Mouse (Mus musculus): Measurements from ENCODE around the gene Duxbl3.
"Not testable (repeated sequence)": the region's sequence is repeated elsewhere in the genome, so short reads cannot be mapped to it uniquely, and the experiment has no call there.

The Duxbl3 gene

DNA sequence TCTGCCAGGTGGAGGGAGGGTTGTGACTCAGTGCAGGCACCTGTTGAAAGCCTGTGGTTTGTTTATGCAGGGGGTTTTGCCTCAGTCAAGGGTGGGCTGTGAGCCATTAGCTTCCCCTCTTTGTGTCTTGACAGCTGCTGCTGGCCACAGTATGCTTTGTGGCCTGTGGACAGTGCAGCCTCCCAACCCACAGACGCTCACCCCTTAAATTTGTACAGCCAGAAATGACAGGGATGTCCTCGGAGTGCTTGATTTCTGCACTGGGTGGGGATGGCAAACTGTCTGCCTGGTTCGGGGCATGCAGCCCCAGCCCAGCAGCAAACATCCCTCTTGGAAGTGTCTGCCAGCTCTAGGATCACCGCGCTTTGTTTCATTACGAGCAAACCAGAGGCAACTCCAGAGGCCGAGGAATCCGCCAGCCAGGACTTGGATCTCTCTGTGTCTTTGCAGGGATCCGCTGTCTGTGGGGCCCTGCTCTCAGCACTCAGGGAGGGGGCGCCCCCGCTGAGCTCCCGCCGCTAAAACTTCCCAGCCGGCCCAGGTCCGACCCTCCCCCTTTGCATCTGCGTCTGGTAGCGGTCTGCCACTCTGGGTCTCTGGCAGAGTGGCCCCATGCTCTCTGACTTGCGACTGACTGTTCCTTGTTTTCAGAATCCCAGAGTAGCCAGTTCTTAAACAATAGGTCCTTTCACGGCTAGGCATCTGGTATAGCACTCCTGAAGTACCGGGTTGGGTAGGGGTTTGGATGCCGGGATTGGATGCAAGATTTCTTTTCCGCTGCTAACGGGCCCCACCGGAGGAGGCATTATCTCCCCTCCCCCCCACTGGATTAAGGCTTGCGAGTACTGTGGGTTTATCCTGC lies at the start of gene Duxbl3:
Gene Duxbl3, plus strand, starts transcription at position 207 of the 862 bp plus-strand sequence.
- not testable (repeated sequence) for DNase-seq (ENCODE audit: low spot score)

GRCm38 (mm10) chr14:26216233-26217000 lies 41.3 kb upstream of the Duxbl3 start:
- DNase-seq (ENCODE audit: low spot score): not testable (repeated sequence)

DNA sequence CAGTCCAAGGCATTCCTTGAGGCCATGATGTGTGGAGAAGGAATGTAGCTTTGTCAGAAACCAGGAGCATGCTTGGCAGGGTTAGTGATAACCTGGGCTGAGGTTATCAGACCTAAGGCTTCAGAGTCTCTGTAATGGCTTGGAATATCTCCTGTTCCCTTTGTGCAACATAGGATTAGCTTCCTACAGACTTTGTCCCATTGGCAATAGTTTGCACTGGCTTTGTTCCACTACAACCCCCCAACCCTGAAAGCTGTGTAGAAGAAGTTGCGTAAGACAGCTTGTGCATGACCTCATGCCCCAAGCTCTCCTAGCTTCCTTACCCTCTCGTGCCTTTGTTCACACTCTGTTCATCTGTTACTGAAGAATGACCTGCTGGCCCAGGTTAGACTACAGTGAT lies 20.6 kb upstream of the Duxbl3 start:
- DNase-seq (ENCODE audit: low spot score): not testable (repeated sequence)

DNA sequence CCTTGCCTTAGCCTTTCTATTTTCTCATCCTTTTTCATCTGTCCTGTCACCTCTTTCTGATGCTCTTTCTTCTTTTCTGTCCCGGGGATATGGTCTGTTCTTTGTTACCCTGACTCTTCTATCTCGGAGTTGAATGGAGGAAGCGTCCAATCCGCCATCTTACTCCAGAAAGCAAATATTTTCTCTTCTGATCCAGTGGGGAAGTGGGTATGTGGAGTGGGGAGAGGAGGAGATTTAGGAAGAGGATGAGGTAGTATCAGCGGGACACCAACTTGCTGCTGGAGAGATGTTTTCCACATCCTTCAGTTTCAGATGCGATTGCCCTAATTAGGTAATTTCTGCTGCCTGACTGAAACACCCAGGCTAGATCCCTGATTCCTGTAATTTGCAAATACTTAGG lies 967 bp downstream of the Duxbl3 start:
- DNase-seq (ENCODE audit: low spot score): not testable (repeated sequence)

DNA sequence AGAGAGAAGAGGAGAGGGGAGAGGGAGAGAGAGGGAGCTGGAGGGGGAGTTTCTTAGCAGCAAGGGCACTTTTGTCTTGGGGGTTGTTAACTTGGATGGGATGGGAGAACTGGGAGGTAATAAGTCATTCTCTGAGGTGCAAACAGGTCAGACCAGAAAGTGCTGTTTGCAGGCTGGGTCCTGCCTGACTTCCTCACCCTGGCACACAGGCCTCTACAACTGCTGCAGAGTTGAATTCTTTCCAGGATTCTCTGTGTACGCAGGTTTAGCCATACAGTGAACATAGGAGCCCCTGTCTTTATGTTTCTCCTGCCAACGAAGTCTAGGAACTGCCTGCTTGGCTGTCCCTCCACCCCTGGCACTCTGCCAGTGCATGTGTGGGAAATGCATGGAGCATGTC lies 29.0 kb downstream of the Duxbl3 start:
- not testable (repeated sequence) for DNase-seq (ENCODE audit: low spot score)

DNA sequence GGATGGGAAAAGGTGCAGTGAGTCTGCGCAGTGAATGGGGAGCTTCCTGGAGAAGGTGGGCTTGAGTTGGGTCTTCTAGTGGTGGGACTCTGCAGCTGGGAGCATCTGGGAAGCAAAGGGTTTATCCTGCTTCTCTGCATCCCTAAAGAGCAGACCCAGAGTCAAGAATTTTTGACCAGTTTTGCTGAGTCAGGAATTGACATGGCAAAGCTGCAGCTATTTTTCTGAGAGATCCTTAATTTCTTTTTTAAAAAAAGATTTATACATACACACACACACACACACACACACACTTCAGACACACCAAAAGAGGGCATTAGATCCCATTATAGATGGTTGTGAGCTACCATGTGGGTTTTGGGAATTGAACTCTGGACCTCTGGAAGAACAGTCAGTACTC lies 36.1 kb downstream of the Duxbl3 start:
- no peak for DNase-seq (ENCODE audit: low spot score)

GRCm38 (mm10) chr14:26297055-26297454 lies 39.3 kb downstream of the Duxbl3 start:
- no peak for DNase-seq (ENCODE audit: low spot score)

DNA sequence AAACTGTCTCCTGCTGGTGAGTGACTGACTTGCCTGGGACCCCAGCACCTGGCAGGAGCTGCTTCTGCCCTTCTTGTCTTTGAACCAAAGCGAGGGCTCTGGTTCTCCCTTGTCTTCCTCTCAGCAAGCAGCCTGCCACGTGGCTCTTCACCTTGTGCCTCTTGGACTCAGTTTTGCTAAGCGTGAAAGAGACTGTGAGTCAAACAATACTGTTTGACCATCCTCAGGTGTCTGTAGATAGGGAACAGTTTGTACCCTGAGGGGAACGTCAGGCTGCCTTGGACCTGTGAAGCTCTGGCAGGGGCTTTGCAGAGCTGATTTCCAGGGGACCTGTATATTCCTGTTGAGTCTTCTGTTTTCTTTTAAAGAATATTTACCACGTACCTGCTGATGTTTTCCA lies 39.7 kb downstream of the Duxbl3 start:
- DNase-seq (ENCODE audit: low spot score): no peak

GRCm38 (mm10) chr14:26303111-26303510 lies 45.3 kb downstream of the Duxbl3 start:
- DNase-seq (ENCODE audit: low spot score): peak; percentile 62

- DNase-seq (ENCODE audit: low spot score): no peak
Measured at GRCm38 (mm10) chr14:26306032-26306431, 48.3 kb downstream of the Duxbl3 start.

GRCm38 (mm10) chr14:26308813-26309212 lies 51.1 kb downstream of the Duxbl3 start:
- no peak for DNase-seq (ENCODE audit: low spot score)

DNA sequence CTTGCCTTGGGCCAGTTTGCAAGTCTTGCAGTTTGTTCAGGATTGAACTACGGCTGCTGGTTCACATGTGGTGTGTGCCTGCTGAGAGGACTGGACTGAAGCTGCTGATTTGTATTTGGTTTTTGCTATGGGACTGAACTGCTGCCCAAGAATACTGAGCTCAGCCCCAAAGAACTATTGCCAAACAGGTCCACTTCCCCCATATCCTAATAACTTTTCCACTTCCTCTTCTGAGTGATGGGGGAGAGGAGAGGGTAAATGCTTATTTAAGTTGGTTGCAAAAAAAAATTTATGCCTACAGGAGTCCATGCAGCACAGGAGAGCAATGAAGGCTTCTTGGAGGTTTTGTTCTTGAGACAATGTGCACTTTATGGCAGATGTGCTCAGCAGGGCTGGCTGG lies 51.7 kb downstream of the Duxbl3 start:
- no peak for DNase-seq (ENCODE audit: low spot score)

GRCm38 (mm10) chr14:26316246-26316730 lies 58.5 kb downstream of the Duxbl3 start:
- no peak for DNase-seq (ENCODE audit: low spot score)

Data from left cerebral cortex, adult 11 months (tissue).